Mouse (Mus musculus): ENCODE measurements at regions not wholly inside any gene's neighbourhood (a gene's known extent, or its start where the extent isn't known, plus 50 kb on each side); places are given as distances from the start of the nearest gene placed in this dataset.

DNA sequence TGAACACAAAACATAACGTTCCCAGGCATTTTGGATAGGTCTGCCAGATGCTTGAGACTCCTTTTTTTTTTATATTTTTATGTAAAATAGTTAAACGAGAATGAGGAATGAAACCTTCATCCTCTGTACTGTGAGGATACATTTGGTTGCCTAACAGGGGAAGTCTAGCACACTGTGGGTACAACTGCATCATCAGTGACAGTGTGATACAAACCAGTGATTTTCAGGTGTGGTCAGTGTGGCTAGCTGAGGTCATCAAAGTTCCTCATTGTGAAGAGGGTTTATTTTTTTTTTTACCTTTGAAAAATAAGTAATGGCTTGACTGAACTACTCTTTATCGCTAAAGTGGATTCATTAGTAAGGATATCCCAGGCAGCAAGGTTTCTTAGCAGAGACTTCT, 75.7 kb upstream of the P2ry10 start:
- in situ Hi-C loops (cut with MboI; ENCODE audit: low pct_ligation_motif_present, low pct_unique_long_range_greater_than_20kb, low sequenced_read_pairs) (loop anchor here (25.0 kb wide), 1 partner anchor 150 kb away; no protein-coding TSS in a partner anchor), dilution Hi-C loops (cut with MboI; ENCODE audit: extremely low pct_ligation_motif_present, extremely low pct_unique_long_range_greater_than_20kb, low sequenced_read_pairs) (no loop called here)
- H3K4me2 ChIP-seq (ENCODE audit: insufficient read depth, low read depth, poor library complexity, severe bottlenecking), result no peak overlapping the region
- peak; percentile 28 for DNase-seq (ENCODE audit: extremely low read depth)
- H3K9ac ChIP-seq (ENCODE audit: insufficient read depth, low read depth), result no peak overlapping the region
- H3K9me3 ChIP-seq (replicated peaks; ENCODE audit: low read length), result no peaks in the 10 kb centered on the region
- H3K79me2 ChIP-seq (replicated peaks; ENCODE audit: control insufficient read depth, extremely low read depth, insufficient read depth, poor library complexity, severe bottlenecking), result no peaks in the 10 kb centered on the region
- H3K4me1 ChIP-seq (ENCODE audit: control insufficient read depth in 1 of 2, insufficient read depth in 2 of 2), result no peaks in the 10 kb centered on the region
- no peak overlapping the region for H3K27ac ChIP-seq (ENCODE audit: insufficient read depth, low read depth)
- H3K27me3 ChIP-seq (replicated peaks), result no peaks in the 10 kb centered on the region
- H3K36me3 ChIP-seq (replicated peaks in 1 of 2; ENCODE audit: control insufficient read depth in 1 of 2, insufficient read depth in 1 of 2, low read length in 1 of 2), result no peaks in the 10 kb centered on the region
- H3K4me3 ChIP-seq (replicated peaks in 1 of 3; ENCODE audit: low read depth in 2 of 3, low read length in 2 of 3, poor library complexity in 1 of 3), result no peak overlapping the region
- TF ChIP-seq ZNF384 (IDR thresholded peaks at IDR 0.05; ENCODE audit: low read depth, low read length) (peak; percentile 41; the same call in 1 of the 2 replicates), ZMIZ1 (IDR thresholded peaks at IDR 0.05; ENCODE audit: low read depth, low read length) (no peak), HCFC1 (IDR thresholded peaks at IDR 0.05; ENCODE audit: low read depth, low read length) (no peak)

DNA sequence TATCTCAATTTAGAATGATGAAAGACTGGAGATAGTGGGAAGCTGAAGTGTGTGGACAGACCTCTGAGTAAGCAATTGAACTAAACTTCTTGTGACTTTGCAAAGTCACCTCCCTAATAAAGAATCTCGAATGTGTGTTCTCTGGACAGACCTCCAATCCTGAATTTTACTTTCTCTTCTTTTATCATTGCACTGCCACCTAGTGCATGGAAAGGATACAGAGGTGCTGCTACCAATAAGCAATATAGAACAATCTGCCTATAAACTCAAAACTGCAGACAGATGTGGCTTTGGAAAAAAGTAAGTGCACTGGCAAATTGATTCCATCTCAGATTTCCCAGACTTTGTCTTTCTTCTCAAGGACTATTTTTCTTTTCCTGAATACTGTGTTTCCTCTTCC, 73.0 kb upstream of the P2ry10 start:
- Histone ChIP-seq H3K9ac (ENCODE audit: insufficient read depth, low read depth) (no peak overlapping the region), H3K36me3 (replicated peaks in 1 of 2; ENCODE audit: control insufficient read depth in 1 of 2, insufficient read depth in 1 of 2, low read length in 1 of 2) (no peaks in the 10 kb centered on the region), H3K27ac (ENCODE audit: insufficient read depth, low read depth) (no peak overlapping the region), H3K79me2 (replicated peaks; ENCODE audit: control insufficient read depth, extremely low read depth, insufficient read depth, poor library complexity, severe bottlenecking) (no peaks in the 10 kb centered on the region), H3K4me3 (replicated peaks in 1 of 3; ENCODE audit: low read depth in 2 of 3, low read length in 2 of 3, poor library complexity in 1 of 3) (no peak overlapping the region), H3K4me1 (ENCODE audit: control insufficient read depth in 1 of 2, insufficient read depth in 2 of 2) (no peaks in the 10 kb centered on the region), H3K27me3 (replicated peaks) (no peaks in the 10 kb centered on the region), H3K4me2 (ENCODE audit: insufficient read depth, low read depth, poor library complexity, severe bottlenecking) (peak overlapping the region; percentile 29; the same call in 1 of the 2 replicates), H3K9me3 (replicated peaks; ENCODE audit: low read length) (no peaks in the 10 kb centered on the region)
- in situ Hi-C loops (cut with MboI; ENCODE audit: low pct_ligation_motif_present, low pct_unique_long_range_greater_than_20kb, low sequenced_read_pairs), result loop anchor here (25.0 kb wide), 1 partner anchor 147 kb away; no protein-coding TSS in a partner anchor
- TF ChIP-seq CTCF (conservative IDR thresholded peaks at IDR 0.05 in 1 of 2, IDR thresholded peaks at IDR 0.05 in 1 of 2; ENCODE audit: low read depth in 2 of 2, low read length in 2 of 2) (peak in 1 of 2 experiments; percentile 63; a peak in 2 of 4 replicates), CHD1 (IDR thresholded peaks at IDR 0.05; ENCODE audit: low read depth, low read length) (no peak), BHLHE40 (IDR thresholded peaks at IDR 0.05; ENCODE audit: low read depth, low read length) (no peak), ZKSCAN1 (IDR thresholded peaks at IDR 0.05; ENCODE audit: borderline replicate concordance, low read depth, low read length) (no peak), SMC3 (IDR thresholded peaks at IDR 0.05; ENCODE audit: low read depth, low read length) (peak; percentile 57), SIN3A (IDR thresholded peaks at IDR 0.05; ENCODE audit: low read length) (no peak), RAD21 (IDR thresholded peaks at IDR 0.05; ENCODE audit: low read depth, low read length) (peak; percentile 55)
- peak; percentile 17 for DNase-seq (ENCODE audit: extremely low read depth)
- dilution Hi-C loops (cut with MboI; ENCODE audit: extremely low pct_ligation_motif_present, extremely low pct_unique_long_range_greater_than_20kb, low sequenced_read_pairs), result no loop called here

DNA sequence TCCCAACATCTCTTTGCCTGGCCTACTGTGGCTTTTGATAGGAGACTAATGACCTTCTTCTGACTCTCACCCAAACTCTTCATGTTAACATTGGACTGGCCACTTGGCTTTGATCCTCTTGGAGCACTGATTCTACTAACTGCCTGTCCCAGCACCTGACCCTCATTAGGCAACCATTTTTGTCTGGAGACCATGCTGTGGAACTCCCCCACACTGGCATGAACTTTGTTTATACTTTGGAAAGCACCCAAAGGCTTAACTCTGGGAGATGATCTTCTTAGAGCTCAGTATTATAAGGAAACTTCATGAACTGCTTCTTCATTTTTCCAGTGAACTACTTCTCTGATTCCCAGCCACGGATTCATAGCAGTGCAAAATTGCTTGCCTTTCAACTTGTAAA, 56.6 kb upstream of the P2ry10 start:
- Histone ChIP-seq H3K79me2 (replicated peaks; ENCODE audit: control insufficient read depth, extremely low read depth, insufficient read depth, poor library complexity, severe bottlenecking) (no peaks in the 10 kb centered on the region), H3K4me2 (ENCODE audit: insufficient read depth, low read depth, poor library complexity, severe bottlenecking) (no peak overlapping the region), H3K9me3 (replicated peaks; ENCODE audit: low read length) (no peaks in the 10 kb centered on the region), H3K4me3 (replicated peaks in 1 of 3; ENCODE audit: low read depth in 2 of 3, low read length in 2 of 3, poor library complexity in 1 of 3) (no peak overlapping the region), H3K36me3 (replicated peaks in 1 of 2; ENCODE audit: control insufficient read depth in 1 of 2, insufficient read depth in 1 of 2, low read length in 1 of 2) (no peaks in the 10 kb centered on the region), H3K27ac (ENCODE audit: insufficient read depth, low read depth) (no peak overlapping the region), H3K27me3 (replicated peaks) (no peaks in the 10 kb centered on the region), H3K4me1 (ENCODE audit: control insufficient read depth in 1 of 2, insufficient read depth in 2 of 2) (no peaks in the 10 kb centered on the region), H3K9ac (ENCODE audit: insufficient read depth, low read depth) (no peak overlapping the region)
- TF ChIP-seq HCFC1 (IDR thresholded peaks at IDR 0.05; ENCODE audit: low read depth, low read length), result no peak
- TF ChIP-seq ZKSCAN1 (IDR thresholded peaks at IDR 0.05; ENCODE audit: borderline replicate concordance, low read depth, low read length), result no peak
- no peak for TF ChIP-seq PAX5 (IDR thresholded peaks at IDR 0.05; ENCODE audit: low read length)
- no peak for DNase-seq (ENCODE audit: extremely low read depth)
- in situ Hi-C loops (cut with MboI; ENCODE audit: low pct_ligation_motif_present, low pct_unique_long_range_greater_than_20kb, low sequenced_read_pairs), result no loop called here
- dilution Hi-C loops (cut with MboI; ENCODE audit: extremely low pct_ligation_motif_present, extremely low pct_unique_long_range_greater_than_20kb, low sequenced_read_pairs), result no loop called here

Data from CH12.LX (cell line).